Mouse (Mus musculus) testis, adult 2 months (tissue): Measurements from ENCODE around the gene Ctnna2. TPM values are rescaled to one million over a fixed set of nuclear protein-coding genes. Genes with fewer than 3 reads are reported as not detected.

ENCODE experiments used
- H3K27ac ChIP-seq: fragments of 200-500 bp; 2 replicates; pipeline ENCODE4 v1.5.1; 2012; ENCODE audit warnings: low read depth, low read length; ENCODE audit not compliant: control insufficient read depth, insufficient read depth
- H3K27me3 ChIP-seq: fragments of 200-500 bp; 2 replicates; pipeline ENCODE4 v1.6.1; 2012; ENCODE audit warnings: mild to moderate bottlenecking, low read length, moderate library complexity; ENCODE audit not compliant: control insufficient read depth, insufficient read depth
- H3K36me3 ChIP-seq: fragments of 200-500 bp; 2 replicates; pipeline ENCODE4 v1.6.1; 2012; ENCODE audit warnings: mild to moderate bottlenecking, low read length; ENCODE audit not compliant: control insufficient read depth, insufficient read depth
- H3K4me1 ChIP-seq: fragments of 200-500 bp; 2 replicates; pipeline ENCODE4 v1.6.1; 2012; ENCODE audit warnings: low read length; ENCODE audit not compliant: control insufficient read depth, insufficient read depth
- H3K4me3 ChIP-seq: fragments of 200-500 bp; 2 replicates; pipeline ENCODE4 v1.5.1; 2012; ENCODE audit warnings: low read depth, mild to moderate bottlenecking, low read length, moderate library complexity, mixed read lengths; ENCODE audit not compliant: control insufficient read depth
- CTCF ChIP-seq: fragments of 200-500 bp; IDR thresholded peaks from 2 replicates; pipeline ENCODE4 v1.5.1; 2012; ENCODE audit warnings: low read depth, mild to moderate bottlenecking, inconsistent platforms, low read length, moderate library complexity; ENCODE audit not compliant: control insufficient read depth, insufficient read depth, insufficient replicate concordance
- POLR2A ChIP-seq: fragments of 200-500 bp; IDR thresholded peaks from 2 replicates; pipeline ENCODE4 v1.6.1; 2012; ENCODE audit warnings: low read depth, mild to moderate bottlenecking, inconsistent platforms, low read length, moderate library complexity; ENCODE audit not compliant: control insufficient read depth
- polyA plus RNA-seq: library from polyadenylated mRNA; depleted of rRNA; stranded (reverse); fragments of >200 nt; gene quantifications from 2 replicates; pipeline ENCODE4 v1.2.3, GENCODE M21; 2012

Ctnna2 gene
- polyA plus RNA-seq, 1 experiment = 7.2 TPM

- Histone ChIP-seq H3K36me3 (no peaks in the 10 kb centered on the region), H3K4me3 (no peak overlapping the region), H3K27ac (no peak overlapping the region), H3K4me1 (no peaks in the 10 kb centered on the region), H3K27me3 (no peaks in the 10 kb centered on the region)
- TF ChIP-seq CTCF = no peak
- no peak for TF ChIP-seq POLR2A
These were observed 235.8 kb downstream of the Ctnna2 start for GRCm38 (mm10) chr6:77743651-77744050.

GRCm38 (mm10) chr6:77742988-77743387, 236.5 kb downstream of the Ctnna2 start:
- H3K4me3 ChIP-seq = no peak overlapping the region
- TF ChIP-seq CTCF (no peak), POLR2A (no peak)
- no peak overlapping the region for H3K27ac ChIP-seq
- H3K36me3 ChIP-seq = no peaks in the 10 kb centered on the region
- H3K4me1 ChIP-seq = no peaks in the 10 kb centered on the region
- no peaks in the 10 kb centered on the region for H3K27me3 ChIP-seq

DNA sequence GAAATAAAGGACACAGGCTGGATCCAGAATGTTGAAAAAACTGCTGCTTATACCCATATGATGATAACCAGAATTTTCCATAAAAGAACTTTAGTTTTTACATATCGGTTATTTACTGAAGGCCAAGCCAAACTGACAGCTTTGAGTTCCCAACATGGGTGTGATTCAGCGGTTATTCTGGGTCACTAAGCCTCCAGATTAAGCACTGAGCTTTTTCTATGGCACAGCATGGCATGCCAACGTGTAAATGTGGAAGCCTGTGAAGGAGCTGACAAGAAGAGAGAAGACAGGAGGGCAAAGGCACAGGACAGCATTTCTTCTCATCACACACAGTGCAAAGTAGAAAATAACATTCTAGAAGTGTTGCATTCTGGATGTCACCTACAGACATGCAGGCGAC, 240.9 kb downstream of the Ctnna2 start:
- H3K27me3 ChIP-seq = no peaks in the 10 kb centered on the region
- no peak overlapping the region for H3K4me3 ChIP-seq
- H3K4me1 ChIP-seq = no peaks in the 10 kb centered on the region
- no peak overlapping the region for H3K27ac ChIP-seq
- H3K36me3 ChIP-seq = no peaks in the 10 kb centered on the region
- TF ChIP-seq CTCF = no peak
- no peak for TF ChIP-seq POLR2A

DNA sequence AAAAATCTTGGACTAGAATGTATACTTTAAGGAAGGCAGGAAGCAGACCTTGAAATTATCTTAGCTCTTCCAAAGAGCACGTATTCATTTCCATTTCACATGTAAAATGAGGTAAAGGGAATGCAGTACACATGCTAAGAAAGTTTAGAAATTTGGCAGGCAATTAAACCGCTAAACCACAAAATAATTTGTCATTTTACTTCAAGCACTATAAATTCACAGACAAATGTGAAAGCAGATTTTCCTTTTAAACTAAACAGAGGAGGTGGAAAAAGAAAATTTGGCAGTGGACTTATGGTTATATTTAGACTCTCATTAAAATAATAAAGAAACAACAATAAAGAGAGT, 254.6 kb downstream of the Ctnna2 start:
- no peak overlapping the region for H3K4me3 ChIP-seq

DNA sequence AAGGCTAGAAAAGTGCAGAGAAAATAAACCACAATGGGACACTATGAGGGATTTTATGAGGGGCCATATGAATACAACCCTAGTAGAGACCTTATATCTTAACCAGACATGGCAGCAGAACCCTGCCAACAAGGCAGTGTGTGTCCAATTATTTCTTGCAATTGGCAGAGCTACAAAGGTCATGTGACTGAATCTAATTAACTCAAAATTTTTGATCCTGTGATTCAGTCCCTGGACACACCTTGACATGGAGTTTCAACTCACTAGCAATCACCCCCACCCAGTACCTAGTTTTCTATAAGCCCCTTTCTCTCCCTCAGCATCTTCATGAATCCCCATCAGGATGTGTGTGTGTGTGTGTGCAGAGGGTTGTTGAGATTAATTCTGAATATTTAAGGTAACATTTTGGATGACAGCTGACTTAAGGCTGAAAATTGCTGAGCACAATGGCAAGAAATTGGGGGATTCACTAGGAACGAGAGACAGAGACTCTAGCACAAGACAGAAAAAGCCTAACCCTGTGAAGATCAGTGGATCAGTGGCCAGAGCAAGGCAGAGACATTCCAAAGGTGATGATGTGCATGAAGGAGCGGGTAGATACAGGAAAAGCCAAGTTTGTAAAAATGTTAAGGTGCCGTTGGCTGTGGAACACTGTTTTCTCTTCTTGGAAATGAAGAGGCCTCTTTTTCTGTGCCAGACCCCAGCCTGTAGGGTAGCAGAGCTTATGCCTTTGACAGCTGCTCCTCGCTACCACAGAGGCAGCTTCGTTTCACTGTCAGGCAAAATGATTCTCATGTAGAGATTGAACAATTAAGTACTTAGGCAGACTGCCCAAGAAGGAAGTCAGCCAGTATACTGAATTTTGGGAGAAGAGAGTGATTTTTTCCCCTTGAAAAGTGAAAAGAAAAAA, 255.2 kb downstream of the Ctnna2 start:
- no peak overlapping the region for H3K4me3 ChIP-seq
- no peaks in the 10 kb centered on the region for H3K4me1 ChIP-seq
- H3K27ac ChIP-seq = no peak overlapping the region
- no peak for TF ChIP-seq CTCF
- TF ChIP-seq POLR2A = no peak
- no peaks in the 10 kb centered on the region for H3K36me3 ChIP-seq
- no peaks in the 10 kb centered on the region for H3K27me3 ChIP-seq

More for the DNA sequence above, 254.6 kb downstream of the Ctnna2 start:
- Histone ChIP-seq H3K27me3 (no peaks in the 10 kb centered on the region), H3K4me1 (no peaks in the 10 kb centered on the region), H3K27ac (no peak overlapping the region), H3K36me3 (no peaks in the 10 kb centered on the region)
- TF ChIP-seq POLR2A = no peak
- TF ChIP-seq CTCF = no peak

DNA sequence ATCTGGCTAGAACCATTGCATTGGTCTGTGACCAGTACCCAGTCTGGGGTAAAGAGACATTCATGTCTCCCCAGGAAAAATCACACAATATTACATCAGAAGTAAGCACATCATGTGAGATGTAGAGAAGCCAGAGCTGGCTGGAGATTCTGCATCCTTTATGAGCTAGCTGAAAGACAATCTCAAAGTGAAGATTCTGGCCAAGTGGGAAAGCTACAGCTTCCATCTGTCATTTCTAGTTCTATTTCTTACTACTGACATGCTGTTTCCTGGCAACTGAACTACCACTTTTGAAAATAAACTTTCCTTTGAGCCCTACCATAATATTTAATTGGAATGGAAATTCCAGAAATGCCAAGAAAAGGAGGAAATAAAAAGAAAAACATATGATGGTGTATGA, 285.4 kb downstream of the Ctnna2 start:
- TF ChIP-seq CTCF = no peak
- TF ChIP-seq POLR2A = no peak
- Histone ChIP-seq H3K4me1 (no peaks in the 10 kb centered on the region), H3K36me3 (no peaks in the 10 kb centered on the region), H3K27ac (no peak overlapping the region), H3K27me3 (no peaks in the 10 kb centered on the region), H3K4me3 (no peak overlapping the region)

DNA sequence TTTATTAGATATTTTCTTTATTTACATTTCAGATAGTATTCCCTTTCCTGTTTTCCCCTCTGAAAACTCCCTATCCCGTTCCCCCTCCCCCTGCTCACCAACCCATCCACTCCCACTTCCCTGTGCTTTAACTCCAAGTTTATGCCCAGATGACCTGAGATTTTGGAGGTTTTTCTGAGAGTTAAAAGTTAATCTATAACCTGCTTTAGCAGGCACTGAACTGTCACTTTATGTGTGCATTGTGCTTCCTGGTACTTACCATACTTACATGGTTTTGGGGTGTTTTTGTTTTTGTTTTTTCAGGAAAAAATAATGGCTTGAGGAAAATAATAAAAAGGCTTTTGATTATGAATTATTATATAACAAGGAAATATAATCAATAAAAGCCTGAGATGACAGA, 292.3 kb downstream of the Ctnna2 start:
- H3K4me3 ChIP-seq = no peak overlapping the region
- no peaks in the 10 kb centered on the region for H3K36me3 ChIP-seq
- no peaks in the 10 kb centered on the region for H3K4me1 ChIP-seq
- no peak for TF ChIP-seq POLR2A
- no peak for TF ChIP-seq CTCF
- H3K27me3 ChIP-seq = no peaks in the 10 kb centered on the region
- no peak overlapping the region for H3K27ac ChIP-seq
